Mouse (Mus musculus) layer of hippocampus, postnatal 36 days (tissue): ENCODE measurements around the gene Sp2. TPM values are rescaled to one million over a fixed set of nuclear protein-coding genes. Genes with fewer than 3 reads are reported as not detected.

Experiments used
- DNase-seq, 2 experiments: peaks; one replicate each; pipeline ENCODE4 v3.0.0; 2022
- total RNA-seq, 2 experiments: library from RNA; stranded (reverse); gene quantifications; 2 replicates each; pipeline ENCODE4 v1.2.3; 2021

Sp2 gene
- total RNA-seq, 2 experiments from 2014 or later, result 12.3 to 12.6 TPM

DNA sequence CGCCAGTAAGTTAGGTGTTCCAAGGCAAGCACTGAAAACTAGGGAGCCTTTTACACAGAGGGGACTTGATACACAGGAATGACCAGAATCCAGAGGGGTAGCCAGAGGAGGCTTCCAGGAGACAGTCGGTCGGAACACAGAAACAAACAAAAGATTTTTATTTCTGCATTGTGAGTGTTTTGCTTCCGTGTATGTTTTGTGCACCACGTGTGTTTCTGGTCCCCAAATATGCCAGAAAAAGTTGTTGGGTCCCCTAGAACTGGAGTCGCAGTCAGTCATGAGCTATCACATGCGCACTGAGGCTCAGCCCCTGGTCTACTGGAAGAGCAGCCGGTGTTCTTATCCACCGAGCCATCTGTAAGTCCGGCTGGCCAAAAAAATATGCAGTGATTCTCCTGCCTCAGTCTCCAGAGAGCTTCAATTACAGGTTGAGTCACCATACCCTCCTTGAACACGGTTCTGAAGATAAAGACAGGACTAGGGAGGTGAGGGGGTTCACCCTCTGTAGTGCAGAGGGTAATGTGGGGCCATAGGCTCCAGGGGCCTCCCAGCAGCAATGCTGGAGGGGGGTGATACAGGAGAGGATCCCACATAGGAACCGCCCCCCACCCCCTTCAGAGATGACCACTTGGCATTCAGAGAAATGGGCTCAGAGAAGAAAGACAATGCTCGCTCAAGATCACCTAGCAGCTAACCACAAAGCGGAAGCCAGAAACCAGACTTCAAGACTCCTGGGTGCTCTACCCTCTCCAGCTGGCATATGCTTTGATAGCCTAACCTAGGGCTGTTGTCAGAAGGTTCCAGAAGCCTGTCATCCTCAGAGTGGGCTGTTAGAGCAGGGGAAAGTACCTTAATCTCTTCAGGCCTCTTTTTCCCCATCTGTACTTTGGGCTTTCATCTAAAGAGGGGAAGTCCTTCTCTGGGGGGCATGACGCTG, 13.3 kb upstream of the Sp2 start:
- no peak for DNase-seq

DNA sequence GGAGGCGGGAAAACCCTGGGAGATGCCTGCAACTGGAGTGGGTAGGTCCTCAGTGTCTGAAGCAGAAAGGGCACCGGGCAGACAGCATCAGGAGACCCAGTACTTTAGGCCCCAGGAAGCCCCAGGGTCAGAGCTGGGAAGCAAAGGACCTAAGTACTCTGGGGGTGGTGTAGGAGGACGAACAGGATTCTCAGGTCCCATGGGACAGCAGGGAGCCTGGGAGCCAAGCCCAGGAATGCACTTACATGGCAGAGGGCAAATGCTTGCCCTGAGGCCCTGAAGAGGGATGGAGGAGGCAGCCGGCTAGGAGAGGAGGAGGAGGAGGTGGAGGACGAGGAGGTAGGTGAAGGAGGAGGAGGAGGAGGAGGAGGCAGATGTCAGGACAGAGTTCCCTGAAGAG, 12.3 kb upstream of the Sp2 start:
- DNase-seq, result no peak

DNA sequence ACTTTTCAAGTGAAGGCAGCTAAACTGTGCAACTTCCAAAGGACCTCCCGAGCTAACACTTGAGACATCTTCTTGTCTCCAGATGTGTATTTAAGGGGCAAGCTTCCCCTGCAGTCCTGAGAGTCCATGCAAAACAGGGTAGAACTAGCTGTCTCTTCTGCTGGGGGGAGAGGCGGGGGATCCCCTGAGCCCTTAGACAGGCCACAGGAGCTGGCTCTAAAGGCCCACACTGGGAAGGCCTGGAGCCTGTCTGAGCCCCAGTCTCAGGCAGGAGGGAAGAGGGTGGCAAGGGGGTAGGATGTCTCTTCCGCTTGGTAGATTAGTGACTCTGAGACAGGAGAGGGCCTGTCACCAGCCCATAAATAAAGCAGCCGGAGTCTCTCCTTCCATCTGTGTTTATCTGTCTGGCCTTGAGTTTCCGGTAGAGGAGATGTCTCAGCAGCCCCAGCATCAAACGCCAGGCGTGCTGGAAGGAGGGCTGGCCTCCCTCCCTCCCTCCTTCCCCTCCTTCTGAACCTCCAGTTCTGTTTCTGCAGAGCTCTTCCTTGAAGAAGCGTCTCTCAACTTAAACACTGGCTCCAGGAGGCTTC, 10.1 kb upstream of the Sp2 start:
- DNase-seq, result no peak

DNA sequence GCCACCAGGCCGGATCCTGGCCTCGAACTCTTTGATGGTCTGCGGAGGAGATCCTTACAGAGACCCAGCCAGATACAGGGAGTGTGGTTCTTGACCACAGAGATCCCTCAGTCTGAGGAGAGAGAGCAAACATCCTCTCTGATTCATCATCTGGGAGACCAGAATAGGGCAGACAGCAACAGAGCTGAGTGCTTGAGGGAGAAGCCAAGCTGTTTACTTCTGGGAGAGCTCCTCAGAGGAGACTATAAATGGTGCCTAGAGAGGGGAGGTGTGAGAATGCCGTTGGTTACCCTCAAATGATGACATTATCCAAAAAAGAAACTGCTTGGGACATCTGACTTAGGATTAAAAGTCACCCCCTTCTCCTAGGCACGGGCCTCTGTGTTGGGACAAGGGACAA, 8.7 kb upstream of the Sp2 start:
- DNase-seq, result no peak

DNA sequence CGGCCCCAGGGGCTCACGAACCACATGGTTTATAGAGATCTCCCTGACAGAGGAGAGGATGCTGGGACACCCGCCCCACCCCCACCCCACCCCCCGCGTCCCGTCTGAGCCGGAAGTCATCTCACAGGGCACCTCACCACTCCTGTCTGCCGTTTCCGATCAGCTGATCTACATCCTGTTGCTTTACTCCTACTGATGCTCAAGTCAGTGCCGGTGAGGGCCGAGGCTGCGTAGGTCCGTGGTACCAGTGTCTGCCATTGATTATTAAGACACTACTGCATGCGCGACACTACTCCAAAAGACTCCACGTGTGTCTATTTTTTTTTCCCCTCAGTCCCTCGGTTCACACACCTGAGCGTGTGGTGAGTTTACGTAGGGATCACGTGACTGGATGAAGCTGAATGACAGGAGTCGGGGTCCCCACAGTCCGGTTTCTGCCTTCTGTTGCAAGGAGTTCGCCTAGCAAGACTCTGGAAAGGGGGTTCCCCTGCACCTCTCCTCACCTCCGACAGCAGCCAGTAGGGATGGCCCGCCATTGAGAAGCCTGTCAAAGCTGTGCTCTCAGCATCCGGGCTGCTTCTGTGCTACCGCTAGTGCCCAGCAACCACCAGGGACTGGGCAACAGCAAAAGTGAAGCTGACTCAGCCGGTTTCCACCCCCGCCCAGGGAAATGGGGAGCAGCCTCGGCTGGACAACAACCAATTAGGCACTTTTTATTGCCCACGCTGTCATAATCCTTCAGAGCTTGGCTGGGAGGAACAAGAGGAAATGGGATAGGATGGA, 5.3 kb upstream of the Sp2 start:
- no peak for DNase-seq

DNA sequence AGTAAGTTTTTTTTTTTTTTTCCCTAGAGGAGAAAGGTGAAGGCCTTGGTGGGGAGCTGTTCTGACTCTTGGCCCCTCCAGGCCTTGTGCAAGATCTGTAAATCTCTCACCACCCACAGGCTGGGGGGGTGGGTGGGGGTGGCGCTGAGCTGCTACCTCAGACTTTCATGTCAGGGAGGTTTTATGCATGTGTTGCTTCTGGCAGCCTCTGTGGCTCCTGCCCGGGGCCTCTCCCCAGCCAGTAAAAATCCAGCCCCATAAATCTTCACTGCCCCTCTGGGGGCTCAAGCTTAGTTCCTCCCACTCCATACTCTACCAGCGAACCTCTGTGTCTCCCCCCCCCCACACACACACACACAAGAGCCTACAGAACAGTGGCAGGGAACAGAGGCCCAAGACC, 3.7 kb upstream of the Sp2 start:
- DNase-seq, result no peak

DNA sequence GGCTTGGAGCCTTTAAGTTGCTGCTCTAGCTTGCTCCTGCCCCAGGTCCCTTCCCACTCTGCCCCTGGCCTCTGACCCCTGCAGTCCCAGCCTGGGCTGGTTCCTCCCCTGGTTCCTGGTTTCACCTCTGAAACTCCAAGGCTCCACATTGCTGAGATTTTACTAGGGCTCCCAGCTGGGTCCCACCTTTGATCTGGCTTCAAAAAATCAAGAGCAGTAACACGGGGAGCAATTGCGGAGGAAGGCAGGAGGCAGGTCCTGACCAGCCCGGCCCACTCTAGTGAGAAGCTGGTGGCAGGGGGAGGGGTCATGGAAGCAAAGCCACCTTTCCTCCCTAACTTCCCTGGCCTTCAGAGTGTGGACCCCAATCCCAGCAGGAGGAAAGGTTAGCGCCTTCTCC, 2.1 kb upstream of the Sp2 start:
- DNase-seq, result no peak

DNA sequence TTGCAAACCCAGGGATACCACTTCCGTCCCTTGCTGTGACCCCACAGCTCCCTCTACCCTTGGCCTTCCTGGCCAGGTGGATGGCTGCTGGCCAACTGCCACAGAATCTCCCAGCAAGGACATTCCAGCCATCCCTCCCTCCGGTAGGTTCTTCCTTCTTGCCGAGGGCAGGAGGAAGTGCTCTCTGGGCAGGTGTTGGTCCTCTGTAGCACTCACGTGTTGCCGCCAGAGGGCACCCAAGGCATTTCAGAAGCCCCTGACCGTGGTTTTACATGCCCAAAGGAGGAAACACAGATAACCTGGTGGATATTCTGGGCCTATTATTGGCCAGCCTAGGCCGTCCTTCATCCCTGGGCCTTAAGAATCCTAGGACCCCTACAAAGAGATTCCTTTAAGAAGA, 404 bp downstream of the Sp2 start:
- DNase-seq, result peak; percentile 69 to 76

DNA sequence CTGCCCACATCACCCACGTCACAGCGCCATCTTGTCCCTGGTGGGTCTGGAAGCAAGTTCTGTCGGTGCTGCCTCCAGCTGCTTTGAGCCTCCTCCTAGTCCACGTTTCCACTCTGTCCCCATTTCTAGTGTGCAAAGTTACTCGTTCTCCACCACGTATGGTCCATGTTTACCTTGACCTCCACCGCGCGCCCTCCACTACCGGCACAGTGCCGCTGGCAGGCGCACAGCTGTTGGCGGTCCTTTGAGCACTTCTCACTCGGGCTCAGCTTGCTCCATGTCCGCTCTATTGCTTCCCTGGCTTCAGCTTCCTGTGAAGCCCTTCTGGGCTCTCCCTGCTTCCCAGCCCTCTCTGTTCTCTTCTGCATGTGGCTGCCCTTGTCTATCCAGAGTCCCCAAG, 1.3 kb downstream of the Sp2 start:
- no peak for DNase-seq

DNA sequence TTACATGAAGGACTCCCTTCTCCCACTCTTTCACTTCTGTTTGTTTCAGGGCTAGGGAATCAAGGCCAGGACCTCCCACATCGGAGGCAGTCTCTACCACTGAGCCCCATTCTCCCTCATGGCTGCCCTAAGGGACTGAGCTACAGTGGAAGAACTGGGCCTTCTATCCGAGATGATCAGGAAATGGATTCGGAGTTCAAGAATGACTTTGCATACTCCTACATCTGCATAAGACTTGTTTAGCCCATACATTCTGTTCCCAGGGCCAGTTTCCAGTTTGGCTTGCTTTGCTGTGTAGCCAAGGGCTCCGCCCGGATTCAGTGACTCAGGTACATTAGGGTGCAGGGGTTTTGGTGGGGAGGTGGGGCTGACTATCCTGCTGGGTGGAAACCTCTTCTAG, 2.7 kb downstream of the Sp2 start:
- DNase-seq, result no peak

DNA sequence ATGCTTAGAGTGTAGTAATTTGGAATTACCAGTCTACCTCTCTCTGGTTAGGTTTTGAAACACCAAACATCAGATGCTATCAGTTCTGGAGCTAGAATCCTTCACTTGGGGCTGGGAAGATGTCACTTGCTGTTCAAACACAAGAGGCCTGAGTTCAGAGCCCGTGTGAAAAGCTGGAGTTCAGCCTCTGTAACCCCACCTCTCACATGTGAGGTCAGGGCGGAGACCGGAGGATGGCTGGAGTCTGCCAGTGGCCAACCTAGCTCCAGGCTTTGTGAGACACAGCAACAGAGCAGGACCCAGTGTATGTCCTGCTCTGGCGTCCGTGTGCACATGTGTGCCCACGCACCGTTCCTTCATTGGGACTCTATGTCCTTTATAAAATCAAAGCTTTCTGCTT, 3.4 kb downstream of the Sp2 start:
- no peak for DNase-seq

DNA sequence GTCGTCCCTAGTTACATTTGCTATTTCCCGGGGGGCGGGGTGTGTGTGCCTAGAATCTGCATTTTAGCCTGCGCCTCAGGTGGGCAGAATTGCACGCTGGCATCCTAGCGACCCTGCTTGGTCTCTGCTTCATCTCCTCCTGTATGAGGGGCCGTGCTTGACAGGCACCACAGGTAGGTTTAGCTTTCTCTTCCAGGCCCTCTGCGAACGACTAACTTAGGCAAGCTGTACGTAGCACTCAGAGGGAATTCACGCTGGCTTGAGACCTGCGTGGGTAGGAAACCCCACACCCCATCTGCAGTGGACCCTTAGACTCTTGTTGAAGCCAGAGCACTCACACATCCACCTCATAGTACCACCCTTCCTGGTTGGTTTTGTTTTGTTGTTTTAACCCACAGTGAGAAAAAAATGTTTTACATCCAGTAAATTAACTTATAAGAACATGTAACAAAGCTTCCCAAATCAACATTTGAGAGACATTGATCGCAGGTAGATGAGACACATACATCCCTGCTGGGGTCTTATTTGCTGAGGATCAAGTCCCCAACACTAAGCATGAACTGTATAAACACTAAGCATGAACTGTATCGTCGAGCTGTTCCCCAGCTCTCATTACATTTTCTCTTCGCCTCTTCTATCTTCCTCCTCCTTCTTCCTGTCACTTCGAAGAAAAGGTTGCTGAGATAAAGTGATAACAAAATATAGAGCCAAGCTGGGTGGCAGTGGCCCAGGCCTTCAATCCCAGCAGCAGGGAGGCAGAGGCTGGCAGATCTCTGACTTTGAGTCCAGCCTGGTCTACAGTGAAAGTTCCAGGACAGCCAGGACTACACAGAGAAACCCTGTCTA, 4.1 kb downstream of the Sp2 start:
- DNase-seq, result no peak

DNA sequence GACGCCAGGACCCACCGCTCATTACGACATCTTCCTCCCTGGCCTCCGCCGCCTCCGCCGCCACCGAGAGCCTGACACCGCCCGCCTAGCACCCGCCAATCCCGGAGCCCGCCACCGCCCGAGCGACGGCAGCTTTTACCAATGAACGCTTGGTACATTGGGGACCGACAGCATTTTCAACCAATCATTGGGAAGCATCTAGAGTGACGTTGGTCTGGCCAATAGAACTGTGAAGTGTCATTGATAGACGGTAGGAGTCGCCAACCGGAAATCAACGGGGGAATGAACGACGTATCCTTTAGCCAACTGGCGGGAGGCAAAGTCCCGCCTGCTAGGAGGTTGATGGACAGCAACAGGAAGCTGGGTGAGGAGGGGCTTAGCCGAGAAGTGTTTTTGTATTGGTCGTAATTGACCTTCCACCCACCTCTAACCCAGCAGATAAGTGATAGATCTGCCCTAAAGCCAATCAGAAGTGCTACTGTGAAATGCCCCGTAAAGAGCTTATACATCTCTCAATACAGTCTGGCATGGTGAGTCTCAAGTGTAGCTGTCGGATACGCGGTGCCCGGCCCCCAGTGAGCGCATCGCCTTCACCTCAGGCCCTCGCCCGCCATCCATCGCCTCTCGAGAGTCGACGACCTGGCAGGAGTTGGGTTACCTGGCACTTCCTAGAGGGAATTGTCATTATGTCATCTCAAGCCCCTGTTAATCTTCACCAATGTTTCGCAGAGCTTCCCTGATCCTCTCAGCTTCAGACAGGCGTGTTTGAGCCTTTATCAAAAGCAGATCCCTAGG, 5.0 kb downstream of the Sp2 start:
- DNase-seq, result peak; percentile 99 to 100

DNA sequence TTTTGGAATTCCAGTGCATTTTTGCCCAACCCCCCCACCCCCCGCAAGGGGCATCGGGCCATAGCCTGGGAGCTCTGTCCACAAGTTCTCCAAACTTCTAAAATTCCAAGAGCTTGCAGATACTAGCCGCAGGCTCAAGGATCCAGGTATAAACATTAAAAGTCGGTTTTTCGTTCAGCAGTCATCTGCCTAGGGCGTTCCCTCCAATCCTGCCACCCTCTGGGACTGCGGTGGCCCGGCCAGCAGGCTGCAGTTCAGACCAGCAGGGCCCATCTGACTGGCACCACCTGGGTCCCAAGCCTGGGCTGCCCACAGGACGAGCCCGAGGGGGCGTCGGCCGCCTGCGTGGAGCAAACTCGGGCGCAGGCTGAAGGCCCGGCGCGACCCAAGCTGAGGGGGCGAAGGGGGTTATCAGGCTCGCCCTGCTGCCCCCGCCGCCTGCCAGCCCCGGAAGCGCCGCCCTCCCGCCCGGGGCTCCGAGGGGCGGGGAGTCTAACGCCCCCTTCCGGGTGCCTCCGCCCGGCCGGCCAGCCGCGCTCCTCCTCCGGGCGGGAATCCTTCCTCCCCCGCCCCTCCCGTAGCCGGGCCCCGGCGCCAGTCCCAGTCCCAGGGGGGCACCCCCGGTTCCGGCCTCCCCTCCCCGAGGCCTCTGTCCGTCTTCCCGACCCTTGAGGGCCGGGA, 5.7 kb downstream of the Sp2 start:
- peak; percentile 85 for DNase-seq

DNA sequence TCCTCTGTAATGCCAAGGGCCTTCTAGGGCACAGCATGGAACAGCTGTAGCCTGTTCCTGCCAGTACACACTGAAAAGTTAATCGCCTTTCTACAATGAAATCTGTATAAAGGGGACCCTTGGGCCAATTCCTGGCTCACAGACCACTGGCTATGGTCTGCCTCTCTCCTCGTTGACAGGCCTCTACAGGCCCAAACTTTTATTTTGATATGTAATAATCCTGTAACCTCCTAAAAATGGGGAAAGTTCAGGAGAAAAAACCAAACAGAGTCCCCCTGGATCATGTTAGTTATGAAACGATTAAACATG, 6.4 kb downstream of the Sp2 start:
- no peak for DNase-seq

DNA sequence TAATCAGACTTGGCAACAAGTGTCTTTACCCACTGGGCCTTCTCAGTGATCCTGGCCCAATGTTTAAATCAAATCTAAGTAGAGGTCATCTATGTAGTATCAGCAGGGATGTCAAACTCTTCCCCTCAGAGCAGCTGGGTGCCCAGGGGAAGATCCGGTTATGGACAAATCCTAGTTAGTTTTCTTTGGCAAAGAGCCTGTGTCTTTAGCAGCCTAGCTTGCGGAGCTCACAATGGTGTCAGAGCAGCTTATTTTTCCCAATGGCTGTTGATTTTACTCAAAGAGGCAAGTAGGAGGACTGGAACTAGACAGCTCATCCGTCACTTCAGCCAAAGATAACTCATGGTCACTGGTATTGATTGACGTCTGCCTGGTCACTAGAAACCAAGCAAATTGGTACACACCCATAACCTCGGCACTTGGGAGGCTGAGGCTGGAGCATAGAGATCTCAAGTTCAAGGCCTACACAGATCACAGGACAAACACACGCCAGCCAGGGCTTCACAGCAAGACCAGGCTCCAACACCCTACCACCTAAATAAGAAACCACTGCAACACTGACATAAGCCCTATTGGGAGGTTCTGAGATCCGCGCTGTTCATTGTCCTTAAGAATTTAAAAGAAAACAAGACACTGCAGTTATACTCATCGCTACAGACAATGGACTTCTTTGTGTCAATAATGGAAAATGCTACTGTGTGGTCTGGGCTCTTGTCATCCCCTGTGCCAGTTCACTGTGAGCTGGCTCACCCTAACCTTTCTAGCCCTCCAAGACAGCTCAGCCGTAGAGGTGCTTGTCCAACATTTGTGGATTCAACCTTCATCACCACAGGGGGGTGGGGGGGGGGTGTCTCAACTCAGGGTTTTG, 7.0 kb downstream of the Sp2 start:
- DNase-seq, result no peak

DNA sequence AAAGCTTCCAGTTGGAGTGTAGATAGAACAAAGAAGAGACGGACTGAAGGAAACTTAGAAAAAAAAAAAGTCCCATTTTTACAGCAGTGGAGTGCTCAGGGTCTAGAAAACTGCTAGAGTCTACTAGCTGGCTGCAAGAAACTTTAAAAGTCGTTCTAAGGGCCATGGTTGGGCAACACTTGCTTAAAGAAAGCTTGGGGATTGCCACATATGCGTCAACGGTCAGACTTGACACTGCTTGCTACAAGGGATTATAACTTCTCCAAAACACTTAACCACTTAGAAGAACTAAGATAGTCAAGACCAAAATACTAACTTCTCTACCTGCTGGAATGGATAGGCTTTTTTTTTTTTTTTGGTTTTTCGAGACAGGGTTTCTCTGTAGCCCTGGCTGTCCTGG, 7.9 kb downstream of the Sp2 start:
- DNase-seq, result no peak

DNA sequence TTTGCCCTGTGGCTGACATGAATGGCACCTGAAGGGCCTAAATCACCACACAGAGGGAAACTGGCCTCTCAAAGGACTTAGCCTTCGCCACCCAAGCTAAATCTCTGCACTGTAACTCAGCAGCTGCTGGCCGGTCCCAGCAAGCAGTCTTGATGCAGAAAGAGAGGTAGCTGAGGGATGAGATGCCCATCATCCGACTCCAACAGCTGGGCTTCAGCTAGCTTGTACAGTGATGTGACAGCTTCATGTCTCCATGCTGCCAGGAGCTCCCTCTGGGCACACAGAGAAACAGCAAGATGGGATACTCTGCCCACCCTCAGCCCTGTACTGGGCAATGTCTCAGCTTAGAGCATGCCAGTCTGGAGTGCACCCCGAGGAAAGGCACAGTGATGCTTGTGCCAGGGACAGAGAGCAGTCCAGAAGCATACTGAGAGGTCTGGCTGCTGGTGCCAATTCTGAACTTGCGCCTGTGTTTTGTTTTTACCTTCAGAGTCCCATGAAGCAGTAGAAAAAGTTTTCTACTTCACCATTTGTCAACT, 9.3 kb downstream of the Sp2 start:
- DNase-seq, result no peak

DNA sequence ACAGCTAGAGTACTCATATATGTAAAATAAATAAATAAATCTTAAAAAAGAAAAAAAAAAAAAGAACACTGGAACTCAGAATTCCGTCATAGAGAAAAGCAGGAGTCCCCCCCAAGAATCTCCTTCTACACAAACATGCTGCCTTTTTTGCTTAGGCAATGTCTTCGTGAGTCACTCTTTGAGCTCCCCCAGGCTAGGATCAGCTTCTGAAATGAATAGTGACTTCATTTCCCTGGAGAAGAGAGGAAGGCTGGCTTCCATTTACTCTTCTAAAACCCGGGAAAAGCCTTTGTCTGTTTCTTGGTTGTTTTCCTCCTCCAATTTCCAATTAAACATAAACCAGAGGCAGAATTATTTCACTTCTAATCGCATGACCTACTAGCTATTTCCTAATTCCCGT, 9.9 kb downstream of the Sp2 start:
- no peak for DNase-seq

DNA sequence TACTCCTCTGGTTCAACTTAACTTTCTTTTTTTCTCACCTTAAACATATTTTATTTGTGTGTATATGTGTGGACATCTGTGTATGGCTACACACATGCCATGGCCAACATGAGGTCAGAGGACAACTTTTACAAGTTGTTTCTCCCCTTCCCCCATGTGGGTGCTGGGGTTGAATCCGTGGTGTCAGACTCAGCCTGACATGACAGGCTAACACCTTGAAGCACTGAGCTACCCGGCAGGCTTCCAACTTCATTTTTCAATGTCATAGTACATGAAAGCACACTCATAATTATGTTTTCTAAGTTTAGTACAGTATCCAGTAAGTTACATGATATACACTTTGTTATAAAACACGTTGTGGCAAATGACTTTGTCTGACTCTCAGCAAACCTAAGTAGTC, 12.4 kb downstream of the Sp2 start:
- DNase-seq, result no peak
